Mouse (Mus musculus) cerebellum, adult 11-12 months (tissue): Measurements from ENCODE around the gene Zfp706.
"Not testable (repeated sequence)": the region's sequence is repeated elsewhere in the genome, so short reads cannot be mapped to it uniquely, and the experiment has no call there.

Source experiments
- DNase-seq: peaks from one replicate; pipeline ENCODE4 v3.0.0; 2022

The Zfp706 gene

DNA sequence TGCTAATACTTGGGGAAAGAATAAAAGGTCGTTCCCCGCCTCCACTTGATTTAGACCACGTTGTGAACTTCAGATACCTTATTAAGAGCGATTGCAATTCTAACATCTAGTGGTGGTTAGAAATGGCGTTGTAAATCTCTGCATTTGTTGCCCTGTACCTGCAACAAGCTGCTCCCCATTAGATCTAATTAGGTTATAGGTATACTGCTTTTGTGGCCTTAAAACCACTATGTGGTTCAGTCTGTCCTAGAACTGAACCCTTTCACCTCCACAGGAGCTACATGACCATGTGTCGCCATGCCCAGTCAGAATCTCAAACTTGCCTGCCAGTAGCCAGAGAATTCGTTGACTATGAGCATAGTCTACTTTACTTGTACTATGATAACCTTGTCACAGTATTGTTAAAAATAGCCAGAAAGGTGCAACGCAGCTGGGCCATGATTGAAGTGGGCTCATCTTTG lies 416 bp upstream of the Zfp706 start:
- DNase-seq, result peak; percentile 31

GRCm38 (mm10) chr15:37006475-37007164 lies 953 bp downstream of the Zfp706 start:
- DNase-seq, result no peak

- no peak for DNase-seq
These were observed 1.6 kb downstream of the Zfp706 start for GRCm38 (mm10) chr15:37005793-37006474.

DNA sequence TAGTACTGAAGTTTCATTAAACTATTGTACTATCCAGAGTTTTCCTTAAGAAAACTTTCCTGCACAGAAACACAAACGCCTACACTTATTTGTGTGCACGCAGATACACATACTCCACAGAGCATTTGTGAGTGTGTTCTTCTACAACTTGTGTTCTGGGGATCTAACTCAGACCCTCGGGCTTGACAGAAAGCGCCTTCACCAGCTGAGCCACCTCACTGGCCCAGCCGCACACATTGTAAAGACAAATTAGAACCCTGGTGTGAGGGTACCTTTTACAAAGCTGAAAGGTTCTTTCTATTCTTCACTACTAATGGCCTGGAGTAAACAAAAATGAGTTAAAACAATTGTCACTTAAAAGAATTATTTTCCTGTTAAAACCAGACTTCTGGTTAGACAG lies 2.7 kb downstream of the Zfp706 start:
- DNase-seq, result no peak

DNA sequence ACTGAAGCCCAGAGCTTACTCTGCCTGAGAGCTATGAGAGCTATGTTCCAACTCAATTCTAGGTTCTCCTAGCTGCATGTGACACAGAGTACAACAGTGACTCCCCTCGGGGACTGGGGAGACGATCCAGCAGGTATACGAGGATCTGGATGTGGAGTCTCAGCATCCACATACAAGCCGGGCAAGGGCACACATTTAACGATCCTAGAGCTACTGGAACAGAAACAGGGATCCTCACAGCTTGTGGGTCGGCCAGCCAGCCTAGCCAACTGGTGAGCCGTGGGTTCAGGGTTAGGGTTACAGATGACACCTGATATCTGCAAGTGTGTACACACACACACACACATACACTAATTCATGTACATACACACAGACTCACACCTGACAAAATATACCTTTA lies 5.3 kb downstream of the Zfp706 start:
- no peak for DNase-seq

DNA sequence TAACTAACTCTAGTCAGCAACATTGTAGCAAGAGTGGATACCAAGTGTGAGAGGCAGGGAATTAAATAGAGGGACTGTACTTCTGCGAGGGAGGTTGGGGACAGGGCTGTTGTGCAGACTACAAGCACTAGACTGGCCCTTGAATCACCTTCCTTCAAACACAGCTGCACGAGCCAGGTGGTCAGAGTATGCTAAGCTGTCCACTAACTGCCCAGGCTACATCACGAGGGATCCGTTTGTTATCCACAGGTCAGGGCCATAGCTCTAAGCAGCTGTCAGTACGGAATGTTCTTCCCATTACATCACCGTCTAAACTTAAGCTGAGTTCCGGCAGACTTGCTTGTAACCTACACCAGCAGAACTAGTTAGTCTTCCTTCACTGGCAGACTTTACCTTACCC lies 8.0 kb downstream of the Zfp706 start:
- DNase-seq, result not testable (repeated sequence)

DNA sequence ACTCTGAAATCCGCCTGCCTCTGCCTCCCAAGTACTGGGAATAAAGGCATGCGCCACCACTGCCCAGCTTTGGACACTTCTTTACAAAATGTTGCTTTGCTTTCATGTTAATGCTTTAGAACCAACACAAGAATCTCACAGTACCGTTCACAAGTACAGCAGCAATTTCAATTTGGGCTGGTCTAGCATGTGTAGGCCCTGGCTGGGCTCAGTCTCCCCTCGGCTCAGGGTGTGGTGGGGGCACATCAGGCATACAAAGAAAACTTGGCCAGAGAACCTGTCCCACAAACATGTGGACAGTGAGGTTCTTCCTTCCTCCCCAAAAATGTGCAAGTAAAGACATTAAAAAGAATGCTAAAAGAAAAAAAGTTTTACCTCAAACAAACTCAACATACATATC lies 12.4 kb downstream of the Zfp706 start:
- no peak for DNase-seq

- no peak for DNase-seq
These were observed 12.9 kb downstream of the Zfp706 start for GRCm38 (mm10) chr15:36994665-36995064.

DNA sequence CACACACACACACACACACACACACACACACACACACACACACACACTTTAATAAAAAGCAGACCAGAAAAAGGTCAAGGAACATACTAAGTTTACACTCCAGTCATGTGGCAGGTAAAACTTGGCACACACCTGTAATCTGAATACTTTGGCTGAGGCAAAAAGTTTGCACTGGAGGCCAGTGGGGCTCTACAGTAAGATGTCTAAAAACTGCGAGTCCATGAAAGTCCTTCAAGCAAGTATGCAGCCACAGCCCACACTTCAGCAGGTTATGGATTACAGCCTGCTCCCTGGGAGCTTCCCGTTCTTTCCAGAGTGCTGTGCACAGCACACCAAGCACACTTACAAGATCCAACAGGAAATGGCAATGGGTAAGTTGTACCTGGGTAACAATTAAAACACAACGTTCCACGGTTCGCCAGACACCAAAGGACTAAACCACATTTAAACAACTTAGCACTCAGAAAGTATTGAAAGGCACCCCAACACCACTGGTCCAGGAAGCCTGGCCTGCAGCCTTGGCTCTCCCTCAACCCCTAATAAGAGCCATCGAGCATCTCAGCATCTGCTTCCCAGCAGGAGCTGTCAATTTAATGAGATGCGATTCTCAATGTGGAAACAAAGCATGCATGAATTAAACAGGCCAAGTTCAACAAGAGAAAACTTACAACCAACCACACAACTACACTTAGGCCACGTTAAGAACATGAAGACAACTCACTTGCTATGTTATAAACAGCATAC lies 14.0 kb downstream of the Zfp706 start:
- no peak for DNase-seq

GRCm38 (mm10) chr15:36991353-36991752 lies 16.2 kb downstream of the Zfp706 start:
- no peak for DNase-seq

DNA sequence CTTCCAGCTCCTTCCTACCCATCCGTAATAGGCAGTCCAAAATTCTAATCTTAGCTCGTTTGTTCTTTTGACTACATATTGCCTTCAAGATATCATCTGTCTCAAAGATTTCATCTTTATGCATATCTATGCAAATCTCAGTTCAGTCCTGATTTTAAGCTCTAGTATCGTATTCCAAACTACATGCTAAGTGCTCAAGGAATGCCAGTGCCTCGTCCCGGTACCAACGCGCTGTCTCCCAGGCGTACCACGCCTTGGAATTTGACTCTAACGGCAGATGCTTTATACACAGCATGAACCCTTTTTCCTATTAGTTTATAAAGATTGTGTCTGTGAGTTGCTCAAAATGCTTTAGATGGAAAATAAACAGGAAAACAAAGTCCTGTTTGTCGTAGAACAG lies 17.7 kb downstream of the Zfp706 start:
- DNase-seq, result no peak

DNA sequence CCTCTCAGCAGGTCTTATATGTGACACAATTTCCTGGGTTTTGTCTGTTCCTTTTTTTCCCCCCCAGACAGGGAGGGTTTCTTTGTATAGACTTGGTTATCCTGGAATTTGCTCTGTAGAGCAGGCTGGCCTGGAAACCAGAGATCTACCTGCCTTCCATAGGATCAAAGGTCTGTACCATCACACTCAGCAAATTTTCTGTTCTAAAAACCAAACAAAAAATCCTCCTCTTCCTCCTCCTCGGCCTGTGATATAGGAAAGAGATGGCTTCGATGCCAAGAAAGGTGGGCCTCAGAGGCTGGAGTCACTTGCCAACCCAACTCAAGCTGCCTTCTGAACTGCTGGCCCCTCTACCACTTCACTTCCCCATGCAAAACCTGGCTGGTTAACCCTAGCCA lies 18.9 kb downstream of the Zfp706 start:
- DNase-seq, result no peak

DNA sequence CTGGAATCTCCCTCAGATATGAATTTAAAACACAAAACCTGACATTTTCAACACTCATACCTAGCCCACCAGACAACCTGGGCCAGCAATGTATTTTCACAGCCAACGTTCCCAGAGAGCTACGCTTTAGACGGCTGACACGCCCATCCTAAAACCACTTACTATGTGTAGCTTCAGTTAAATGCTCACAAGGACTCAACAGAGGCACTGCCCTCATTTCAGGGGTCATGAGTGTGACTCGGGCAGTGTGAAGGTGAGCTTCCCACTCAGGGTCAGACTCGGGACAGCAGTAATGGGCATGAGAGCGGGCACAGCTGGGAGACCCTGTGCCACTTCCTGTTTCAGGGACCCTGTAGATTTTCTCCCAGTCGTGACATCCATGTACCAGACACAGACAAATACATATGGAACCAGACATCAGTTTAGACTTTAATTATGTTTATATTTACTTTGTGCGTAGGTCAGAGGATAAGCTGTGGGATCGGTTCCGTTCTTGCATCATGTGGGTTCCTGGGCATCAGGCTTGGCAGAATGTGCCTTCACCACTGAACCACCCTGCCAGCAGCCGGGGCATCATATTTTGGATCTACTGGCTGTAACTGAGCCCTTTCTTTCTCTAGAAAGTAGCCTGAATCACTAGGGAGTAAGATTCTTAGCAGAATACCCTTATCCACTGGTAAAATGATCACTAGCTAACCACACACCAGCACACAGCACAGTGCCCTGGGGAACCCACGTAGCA lies 19.4 kb downstream of the Zfp706 start:
- DNase-seq, result no peak

DNA sequence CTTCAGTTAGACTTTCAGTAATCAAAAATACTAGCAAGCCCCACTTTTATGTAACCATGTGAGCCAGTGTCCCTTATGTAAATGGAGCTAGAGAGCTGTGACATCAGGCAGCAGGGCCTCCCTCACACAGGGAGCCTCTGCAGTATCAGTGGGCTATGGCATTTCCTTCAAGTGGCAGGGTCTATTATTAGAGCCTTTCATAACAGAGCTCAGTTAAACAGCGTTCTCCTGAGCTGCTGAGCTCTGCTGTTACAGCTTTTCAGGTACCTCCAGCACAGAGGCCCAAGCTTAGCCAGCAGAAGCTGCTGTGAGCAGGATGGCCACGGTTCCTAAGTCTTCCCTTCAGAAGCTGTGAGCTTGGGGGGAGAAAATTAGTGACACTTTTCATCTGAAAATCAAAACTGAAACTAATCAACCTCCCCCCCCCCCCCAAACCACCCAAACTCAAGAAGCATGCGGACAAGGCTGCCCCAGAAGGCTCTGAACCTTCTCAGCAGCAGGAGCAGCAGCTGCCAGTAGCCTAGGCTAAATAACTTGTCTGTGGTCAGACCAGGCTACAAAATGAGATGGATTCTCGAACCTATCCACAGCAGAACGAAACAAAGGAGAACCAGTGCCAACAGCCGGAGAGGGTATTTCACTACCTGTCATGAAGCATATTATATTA lies 20.2 kb downstream of the Zfp706 start:
- no peak for DNase-seq

DNA sequence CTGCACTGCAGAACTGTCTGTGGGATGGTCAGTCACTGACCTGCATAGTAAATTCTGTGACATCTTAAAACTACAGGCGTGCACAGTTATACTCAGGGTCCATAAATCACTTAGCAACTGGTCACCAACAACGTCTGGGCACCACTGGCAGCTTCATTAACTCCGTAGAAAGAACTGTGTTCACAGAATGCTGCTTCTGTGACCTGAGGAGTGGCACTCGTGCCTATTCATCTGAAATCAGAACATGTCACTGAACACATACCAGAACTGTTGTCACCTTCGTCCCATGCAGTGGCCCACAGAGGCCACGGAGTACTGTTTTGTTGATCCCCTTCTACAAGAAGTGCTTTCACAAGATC lies 22.0 kb downstream of the Zfp706 start:
- DNase-seq, result no peak

DNA sequence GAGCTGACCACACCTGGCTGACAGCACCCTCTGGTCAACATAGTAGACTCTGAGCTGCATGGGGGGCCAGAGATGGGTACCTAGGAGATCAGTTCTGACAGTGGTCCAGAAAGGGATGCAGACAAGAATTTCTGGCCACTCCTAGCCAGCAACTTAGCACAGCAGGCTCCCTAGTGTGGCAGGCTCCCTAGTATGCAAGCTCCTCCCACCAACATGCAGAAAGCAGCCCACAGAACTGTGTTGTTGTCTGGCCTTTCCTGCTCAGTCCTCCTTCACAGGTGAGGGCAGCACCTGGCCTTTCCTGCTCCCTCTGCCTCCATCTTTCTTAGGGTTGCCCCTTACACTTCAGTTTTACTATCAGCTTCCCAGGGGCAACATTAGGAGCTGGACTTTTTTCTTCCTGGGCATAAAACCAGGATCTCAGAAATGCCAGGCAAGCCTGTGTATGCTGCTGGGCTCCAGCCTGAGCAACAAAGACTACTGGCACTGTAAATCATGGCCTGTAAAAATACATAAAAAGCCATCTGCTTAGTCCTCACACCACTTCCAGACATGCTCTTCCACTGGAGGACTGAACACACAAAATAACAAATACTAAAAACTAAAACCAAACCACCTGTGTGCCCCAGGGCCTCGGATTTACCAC lies 22.5 kb downstream of the Zfp706 start:
- DNase-seq, result no peak

DNA sequence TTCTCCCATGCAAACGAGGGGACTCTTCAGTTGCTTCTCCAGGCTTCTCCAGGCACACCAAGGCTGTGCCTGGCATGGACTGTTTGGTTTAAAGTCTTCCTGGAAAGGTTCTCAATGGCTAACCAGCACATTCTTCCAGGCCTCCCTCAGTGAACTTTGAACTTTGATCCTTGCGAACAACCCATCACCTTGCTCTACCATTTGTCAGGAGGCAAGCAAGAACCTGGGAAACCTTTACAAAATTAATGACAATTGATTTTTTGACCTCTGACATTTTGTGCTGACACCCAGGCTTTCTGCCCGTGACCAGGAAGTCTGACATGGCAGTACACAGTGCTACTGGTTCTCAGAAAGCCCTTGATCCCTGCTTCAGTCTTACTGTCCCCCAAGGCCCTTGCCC lies 24.1 kb downstream of the Zfp706 start:
- no peak for DNase-seq

- peak; percentile 52 for DNase-seq
These were observed 27.3 kb downstream of the Zfp706 start for GRCm38 (mm10) chr15:36980238-36980637.

- peak; percentile 78 for DNase-seq
These were observed 27.9 kb downstream of the Zfp706 start for GRCm38 (mm10) chr15:36979488-36980201.

- DNase-seq, result no peak
These were observed 28.4 kb downstream of the Zfp706 start for GRCm38 (mm10) chr15:36979159-36979487.

- no peak for DNase-seq
These were observed 29.8 kb downstream of the Zfp706 start for GRCm38 (mm10) chr15:36977823-36978222.

DNA sequence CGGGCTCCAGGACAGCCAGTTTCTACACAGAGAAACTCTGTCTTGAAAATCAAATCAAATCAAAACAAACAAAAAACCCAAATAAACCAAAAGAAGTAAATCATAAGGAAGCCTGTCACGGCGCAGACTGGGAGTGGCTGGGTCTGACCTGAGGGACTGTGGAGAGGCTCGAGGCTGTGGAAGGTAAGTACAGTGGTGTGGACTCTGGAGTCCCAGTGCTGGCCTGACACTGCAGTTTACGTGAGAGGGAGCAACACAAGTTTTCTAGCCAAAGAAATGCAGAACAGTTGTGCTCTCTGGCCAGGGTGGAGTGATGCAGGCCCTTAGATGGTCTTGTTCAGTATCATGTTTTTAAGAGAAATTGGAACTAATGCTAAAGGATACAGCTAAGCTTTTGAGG lies 31.9 kb downstream of the Zfp706 start:
- no peak for DNase-seq
